Mouse (Mus musculus): Measurements from ENCODE around the gene Slc11a1. TPM values are rescaled to one million over a fixed set of nuclear protein-coding genes. Genes with fewer than 3 reads are reported as not detected.
A peak's percentile ranks its signal among the peaks of the same experiment; 100 is the strongest.

The Slc11a1 gene
- polyA plus RNA-seq, 2 experiments = 8.7 to 9.2 TPM

DNA sequence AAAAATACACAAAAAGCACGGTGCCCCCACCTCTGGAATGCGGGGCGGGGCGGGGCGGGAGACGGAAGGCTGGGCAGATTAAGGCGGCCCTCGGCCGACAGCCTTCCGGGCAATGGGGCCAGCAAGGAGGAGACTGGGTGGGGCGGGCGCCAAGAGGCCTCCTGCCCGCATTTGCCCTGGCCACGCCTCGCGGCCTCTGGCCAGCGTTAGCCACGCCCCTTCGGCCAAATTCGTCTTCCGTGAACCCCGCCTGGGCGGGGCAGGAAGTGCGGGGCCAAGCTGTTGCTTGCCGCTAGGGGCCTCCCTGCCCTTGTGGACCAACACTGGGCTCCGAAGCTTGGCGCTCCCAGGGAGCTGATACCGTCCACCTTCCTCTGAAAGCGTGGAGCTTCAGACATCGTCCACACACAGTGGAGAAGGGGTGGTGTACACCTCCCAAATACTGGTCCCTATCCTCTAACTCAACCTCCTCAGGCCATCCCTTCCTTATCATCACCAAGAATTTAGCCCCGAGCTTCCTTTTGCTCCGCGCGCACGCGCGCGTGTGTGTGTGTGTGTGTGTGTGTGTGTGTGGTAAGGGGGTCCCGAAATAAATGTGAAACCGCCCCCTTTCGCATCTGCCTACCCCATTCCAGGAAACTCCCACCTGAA lies 22.4 kb downstream of the Slc11a1 start:
- WGBS (ENCODE audit: insufficient replicate concordance) = under 1% methylated on average over 41 of the region's 41 CpGs
- peak; percentile 89 for ATAC-seq (ENCODE audit: insufficient read depth)

DNA sequence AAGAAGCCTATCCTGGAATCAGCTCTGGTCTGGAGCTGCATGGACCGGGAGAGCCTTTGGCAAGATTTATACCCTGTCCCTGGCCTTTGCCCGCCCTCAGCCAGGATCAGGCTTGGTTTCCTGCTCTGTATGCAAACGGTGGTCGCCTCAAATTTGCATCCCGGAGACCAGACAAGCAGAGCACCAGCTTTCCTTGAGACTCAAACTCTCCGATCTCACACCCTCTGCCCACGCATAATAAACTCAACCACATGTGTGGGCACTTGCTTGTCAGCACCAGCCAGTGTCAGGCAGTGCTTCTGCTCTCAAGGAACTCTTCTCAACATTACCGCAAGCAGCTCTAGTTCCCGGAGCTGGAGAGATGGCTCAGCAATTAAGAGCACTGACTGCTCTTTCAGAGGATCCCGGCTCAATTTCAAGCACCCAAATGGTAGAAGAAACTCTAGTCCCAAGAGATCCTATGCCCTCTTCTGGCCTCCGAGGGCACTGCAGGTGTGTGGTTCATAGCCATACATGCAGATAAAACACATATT lies 23.0 kb downstream of the Slc11a1 start:
- Histone ChIP-seq H3K4me3 (ENCODE audit: insufficient read depth in 1 of 2, low read depth in 2 of 2, low read length in 2 of 2) (peak overlapping the region; percentile 53 to 77), H3K27ac (peak overlapping the region; percentile 77)

More for the DNA sequence above, 22.4 kb downstream of the Slc11a1 start:
- Histone ChIP-seq H3K4me2 (ENCODE audit: low read depth) (peak overlapping the region; percentile 89), H3K36me3 (replicated peaks; ENCODE audit: control insufficient read depth, insufficient read depth, low read depth) (peaks cover 21% of the 10 kb centered on the region), H3K4me3 (ENCODE audit: insufficient read depth in 1 of 2, low read depth in 2 of 2, low read length in 2 of 2) (peak overlapping the region; percentile 53 to 77), H3K9ac (replicated peaks) (peak overlapping the region; percentile 71), H3K27me3 (ENCODE audit: control insufficient read depth, insufficient read depth, low read length) (no peaks in the 10 kb centered on the region), H3K4me1 (replicated peaks; ENCODE audit: control insufficient read depth in 2 of 2, insufficient read depth in 2 of 2, low read length in 1 of 2) (peaks cover 35 to 38% of the 10 kb centered on the region in 2 experiments), H3K9me3 (ENCODE audit: control insufficient read depth, low read length) (no peaks in the 10 kb centered on the region), H3K27ac (peak overlapping the region; percentile 77)
- TF ChIP-seq CTCF (IDR thresholded peaks at IDR 0.05; ENCODE audit: low read depth) = peak; percentile 98
- peak; percentile 5 for TF ChIP-seq EP300 (IDR thresholded peaks at IDR 0.05; ENCODE audit: low read depth)
- DNase-seq (ENCODE audit: low read depth in 3 of 3, low spot score in 3 of 3) = peak; percentile 96 to 97 (median 97)

DNA sequence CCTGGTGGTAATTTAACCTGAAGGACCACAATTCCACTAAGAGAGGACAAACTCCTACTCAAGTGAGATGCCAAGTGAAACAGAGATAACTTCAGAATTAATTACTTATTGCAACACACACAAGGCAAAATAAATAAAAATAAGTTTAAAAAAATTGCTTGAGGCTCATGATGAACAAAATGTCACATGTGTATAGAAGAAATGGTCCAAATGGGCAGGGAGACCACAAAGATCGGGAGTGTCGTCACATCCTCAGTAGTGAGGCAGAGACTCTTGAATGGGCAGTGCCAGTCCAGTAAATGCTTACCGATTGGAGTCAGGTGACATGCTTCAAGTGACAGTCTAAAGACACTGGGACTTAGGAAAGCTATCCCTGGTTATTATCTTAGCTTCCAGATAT lies 25.5 kb downstream of the Slc11a1 start:
- no peaks in the 10 kb centered on the region; the same call in 1 of the 2 replicates for H3K36me3 ChIP-seq (replicated peaks; ENCODE audit: control insufficient read depth, insufficient read depth, low read depth)
- no peaks in the 10 kb centered on the region for H3K9me3 ChIP-seq (ENCODE audit: control insufficient read depth, low read length)
- peak overlapping the region; percentile 62 for H3K4me2 ChIP-seq (ENCODE audit: low read depth)
- peaks cover 29 to 31% of the 10 kb centered on the region in 2 experiments for H3K4me1 ChIP-seq (replicated peaks; ENCODE audit: control insufficient read depth in 2 of 2, insufficient read depth in 2 of 2, low read length in 1 of 2)
- peak overlapping the region; percentile 53 for H3K27ac ChIP-seq
- no peak for DNase-seq (ENCODE audit: low read depth in 3 of 3, low spot score in 3 of 3)
- ATAC-seq (ENCODE audit: insufficient read depth) = no peak
- H3K4me3 ChIP-seq (ENCODE audit: insufficient read depth in 1 of 2, low read depth in 2 of 2, low read length in 2 of 2) = no peak overlapping the region
- 63% methylated on average over 3 of the region's 3 CpGs for WGBS (ENCODE audit: insufficient replicate concordance)
- H3K27me3 ChIP-seq (ENCODE audit: control insufficient read depth, insufficient read depth, low read length) = no peaks in the 10 kb centered on the region
- no peak overlapping the region for H3K9ac ChIP-seq (replicated peaks)
- TF ChIP-seq EP300 (IDR thresholded peaks at IDR 0.05; ENCODE audit: low read depth) (no peak), CTCF (IDR thresholded peaks at IDR 0.05; ENCODE audit: low read depth) (no peak)

More for the DNA sequence above, 23.0 kb downstream of the Slc11a1 start:
- Histone ChIP-seq H3K36me3 (replicated peaks; ENCODE audit: control insufficient read depth, insufficient read depth, low read depth) (peaks cover 21% of the 10 kb centered on the region), H3K27me3 (ENCODE audit: control insufficient read depth, insufficient read depth, low read length) (no peaks in the 10 kb centered on the region), H3K9ac (replicated peaks) (peak overlapping the region; percentile 71), H3K4me2 (ENCODE audit: low read depth) (peak overlapping the region; percentile 89), H3K9me3 (ENCODE audit: control insufficient read depth, low read length) (no peaks in the 10 kb centered on the region), H3K4me1 (replicated peaks; ENCODE audit: control insufficient read depth in 2 of 2, insufficient read depth in 2 of 2, low read length in 1 of 2) (peaks cover 32 to 35% of the 10 kb centered on the region in 2 experiments)
- ATAC-seq (ENCODE audit: insufficient read depth) = peak; percentile 25
- peak in 1 of 3 experiments; percentile 69 for DNase-seq (ENCODE audit: low read depth in 3 of 3, low spot score in 3 of 3)
- 4% methylated on average over 11 of the region's 11 CpGs for WGBS (ENCODE audit: insufficient replicate concordance)
- peak; percentile 80 for TF ChIP-seq CTCF (IDR thresholded peaks at IDR 0.05; ENCODE audit: low read depth)
- no peak for TF ChIP-seq EP300 (IDR thresholded peaks at IDR 0.05; ENCODE audit: low read depth)

- H3K4me1 ChIP-seq (replicated peaks; ENCODE audit: control insufficient read depth in 2 of 2, insufficient read depth in 2 of 2, low read length in 1 of 2) = peaks cover 29 to 31% of the 10 kb centered on the region in 2 experiments
- no peak for ATAC-seq (ENCODE audit: insufficient read depth)
- no peaks in the 10 kb centered on the region for H3K9me3 ChIP-seq (ENCODE audit: control insufficient read depth, low read length)
- peak overlapping the region; percentile 53 for H3K27ac ChIP-seq
- DNase-seq (ENCODE audit: low read depth in 3 of 3, low spot score in 3 of 3) = no peak
- 31% methylated on average over 16 of the region's 16 CpGs for WGBS (ENCODE audit: insufficient replicate concordance)
- H3K4me2 ChIP-seq (ENCODE audit: low read depth) = peak overlapping the region; percentile 62
- no peaks in the 10 kb centered on the region for H3K36me3 ChIP-seq (replicated peaks; ENCODE audit: control insufficient read depth, insufficient read depth, low read depth)
- H3K27me3 ChIP-seq (ENCODE audit: control insufficient read depth, insufficient read depth, low read length) = no peaks in the 10 kb centered on the region
- peak overlapping the region; percentile 25 for H3K9ac ChIP-seq (replicated peaks)
- no peak for TF ChIP-seq CTCF (IDR thresholded peaks at IDR 0.05; ENCODE audit: low read depth)
- no peak for TF ChIP-seq EP300 (IDR thresholded peaks at IDR 0.05; ENCODE audit: low read depth)
- H3K4me3 ChIP-seq (ENCODE audit: insufficient read depth in 1 of 2, low read depth in 2 of 2, low read length in 2 of 2) = 0 out of 4 replicates have a peak overlapping the region, but pooled peaks have one; percentile 3 to 22
Observed at GRCm38 (mm10) chr1:74401015-74401702, 26.2 kb downstream of the Slc11a1 start.

- Histone ChIP-seq H3K27ac (no peak overlapping the region), H3K27me3 (ENCODE audit: control insufficient read depth, insufficient read depth, low read length) (no peaks in the 10 kb centered on the region), H3K4me1 (replicated peaks; ENCODE audit: control insufficient read depth in 2 of 2, insufficient read depth in 2 of 2, low read length in 1 of 2) (peaks cover 18 to 21% of the 10 kb centered on the region in 2 experiments), H3K36me3 (replicated peaks; ENCODE audit: control insufficient read depth, insufficient read depth, low read depth) (no peaks in the 10 kb centered on the region), H3K9ac (replicated peaks) (no peak overlapping the region), H3K9me3 (ENCODE audit: control insufficient read depth, low read length) (no peaks in the 10 kb centered on the region), H3K4me3 (ENCODE audit: insufficient read depth in 1 of 2, low read depth in 2 of 2, low read length in 2 of 2) (no peak overlapping the region), H3K4me2 (ENCODE audit: low read depth) (no peak overlapping the region)
- 62% methylated on average over 4 of the region's 4 CpGs for WGBS (ENCODE audit: insufficient replicate concordance)
- ATAC-seq (ENCODE audit: insufficient read depth) (no peak), DNase-seq (ENCODE audit: low read depth in 3 of 3, low spot score in 3 of 3) (no peak)
- TF ChIP-seq CTCF (IDR thresholded peaks at IDR 0.05; ENCODE audit: low read depth) = no peak
- no peak for TF ChIP-seq EP300 (IDR thresholded peaks at IDR 0.05; ENCODE audit: low read depth)
Observed at GRCm38 (mm10) chr1:74404206-74404605, 29.2 kb downstream of the Slc11a1 start.
